Mouse (Mus musculus): ENCODE results near the gene Ifi27.
"Not testable (repeated sequence)": the region's sequence is repeated elsewhere in the genome, so short reads cannot be mapped to it uniquely, and the experiment has no call there.

The Ifi27 gene

GRCm38 (mm10) chr12:103453361-103453760, 19.4 kb downstream of the Ifi27 start:
- no peak for DNase-seq (ENCODE audit: low read depth, low spot score)

DNA sequence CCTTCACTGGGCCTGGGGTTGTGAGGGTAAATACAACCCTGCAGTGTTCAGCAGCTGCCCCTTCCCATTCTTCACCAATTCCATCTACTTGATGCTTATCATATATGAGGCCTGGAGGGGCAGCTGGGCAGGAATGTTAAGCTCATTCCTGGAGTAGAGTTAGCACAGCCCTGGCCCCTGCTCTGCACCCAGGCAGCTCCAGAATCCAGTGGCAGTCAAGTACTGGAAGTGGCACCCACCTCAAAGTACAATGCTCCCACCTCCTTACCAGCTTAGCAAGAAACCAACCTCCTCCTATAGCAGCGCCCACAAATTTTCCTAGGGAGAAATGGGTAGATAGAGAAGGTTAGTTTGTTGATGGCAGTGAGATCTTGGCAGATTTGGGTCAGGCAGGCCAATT, 22.7 kb downstream of the Ifi27 start:
- not testable (repeated sequence) for DNase-seq (ENCODE audit: low read depth, low spot score)

DNA sequence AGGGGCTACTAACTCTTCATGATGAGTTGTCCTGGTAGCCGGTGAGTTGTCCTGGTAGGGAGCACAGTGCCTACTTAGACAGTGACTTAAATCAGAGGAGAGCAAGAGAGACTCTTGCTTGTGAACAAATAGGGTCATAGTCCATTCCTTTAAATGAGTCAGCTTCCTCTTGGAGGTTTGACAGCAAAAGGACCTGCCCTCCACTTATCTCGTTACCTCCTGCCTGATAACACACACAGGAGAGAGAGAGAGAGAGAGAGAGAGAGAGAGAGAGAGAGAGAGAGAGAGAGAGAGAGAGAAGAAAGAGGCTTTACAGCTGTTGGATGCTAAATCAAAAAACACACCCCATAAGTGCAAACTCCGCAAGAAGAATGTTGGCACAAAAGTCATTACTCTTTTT, 23.1 kb downstream of the Ifi27 start, which contains the start of gene Ifi27l2b:
Gene Ifi27l2b (minus strand): TSS at position 84 of the 400 bp plus-strand sequence.
- no peak for DNase-seq (ENCODE audit: low read depth, low spot score)

- no peak for DNase-seq (ENCODE audit: low read depth, low spot score)
Observed at GRCm38 (mm10) chr12:103474481-103474880, 40.5 kb downstream of the Ifi27 start.

DNA sequence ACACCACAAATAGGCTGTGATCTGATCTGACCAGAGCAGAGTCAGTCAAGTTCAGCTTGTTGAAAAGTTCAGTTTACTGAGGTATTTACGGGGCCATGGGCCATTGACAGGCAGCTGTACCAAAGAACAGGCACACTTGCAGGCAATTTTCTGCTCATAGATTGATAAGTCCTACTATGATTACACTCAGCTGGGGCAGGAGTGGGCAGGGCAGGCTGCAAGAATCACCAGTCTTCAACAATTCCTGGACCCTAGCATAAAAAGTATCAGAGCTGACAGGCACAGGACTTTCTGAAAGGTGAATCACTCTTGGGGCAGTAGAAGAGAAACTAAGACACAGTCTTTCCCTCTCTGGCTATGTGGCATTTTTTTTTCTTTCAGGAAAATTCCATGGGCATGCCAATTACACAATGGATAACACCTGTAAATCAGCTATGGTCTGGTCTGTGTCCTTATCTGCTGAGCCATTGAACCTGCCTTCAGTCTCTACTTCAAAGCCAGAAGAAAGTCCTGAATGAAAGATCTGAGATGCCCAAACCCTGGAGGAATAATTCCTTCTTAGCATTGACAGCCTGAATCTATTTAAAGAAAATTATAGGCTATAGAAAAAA, 42.9 kb downstream of the Ifi27 start:
- DNase-seq (ENCODE audit: low read depth, low spot score): no peak

- no peak for DNase-seq (ENCODE audit: low read depth, low spot score)
Observed at GRCm38 (mm10) chr12:103477461-103478015, 43.5 kb downstream of the Ifi27 start.

DNA sequence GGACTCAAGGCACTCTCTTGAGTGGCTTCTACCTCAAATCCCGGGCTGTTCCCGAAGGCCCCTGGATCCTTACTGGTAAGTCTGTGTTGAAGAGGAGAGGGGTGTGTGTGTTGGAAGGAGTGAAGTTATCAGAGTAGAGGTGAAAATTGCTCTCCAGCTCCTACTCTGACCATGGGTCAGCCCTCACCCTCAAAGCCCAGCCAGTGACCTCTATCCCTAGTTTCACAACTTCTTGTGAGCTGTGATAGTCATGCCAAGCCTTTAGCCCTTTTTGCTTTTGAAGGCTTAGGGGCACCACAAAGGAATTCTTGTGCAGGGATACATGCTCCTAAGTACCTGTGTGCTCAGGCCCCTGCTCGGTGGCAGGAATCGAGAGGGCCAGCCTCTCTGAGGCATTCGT, 47.7 kb downstream of the Ifi27 start:
- no peak for DNase-seq (ENCODE audit: low read depth, low spot score)

- DNase-seq (ENCODE audit: low read depth, low spot score): no peak
Observed at GRCm38 (mm10) chr12:103482781-103483180, 48.8 kb downstream of the Ifi27 start.

DNA sequence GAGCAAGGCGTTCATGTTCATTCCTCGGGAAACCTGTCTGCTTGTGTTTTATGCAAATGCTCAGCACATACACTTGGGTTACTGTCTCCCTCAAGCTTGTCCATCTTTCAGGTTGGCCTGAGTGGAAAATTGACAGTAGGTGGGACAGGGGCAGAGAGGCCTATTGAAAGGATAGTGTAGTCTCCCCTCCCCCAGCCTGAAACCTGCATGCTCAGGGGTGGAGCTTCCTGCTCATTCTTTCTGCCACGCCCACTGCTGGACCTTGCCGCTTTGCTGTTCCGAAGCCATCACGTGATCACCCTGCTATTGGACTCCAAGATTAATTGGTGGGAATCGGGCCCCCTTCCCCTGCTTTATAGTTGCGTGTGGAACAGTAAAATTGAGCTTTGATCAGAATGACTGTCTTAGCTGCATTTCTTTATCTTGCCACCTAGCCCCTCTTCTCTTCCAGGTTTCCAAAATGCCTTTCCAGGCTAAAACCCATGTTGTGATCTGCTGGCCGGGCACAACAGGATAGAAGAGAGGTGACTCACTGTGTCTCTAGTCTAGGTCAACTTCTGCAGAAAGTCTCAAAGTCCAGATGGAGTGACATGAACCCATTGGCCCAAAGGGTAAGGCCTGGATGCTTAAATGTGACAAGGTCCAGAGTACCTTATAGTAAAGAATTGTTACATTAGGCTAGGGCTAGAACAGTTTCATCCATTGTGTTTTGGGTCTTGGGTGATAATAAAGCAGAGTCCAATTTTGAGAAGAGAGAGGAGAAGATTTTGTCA, 50.4 kb downstream of the Ifi27 start:
- not testable (repeated sequence) for DNase-seq (ENCODE audit: low read depth, low spot score)

DNA sequence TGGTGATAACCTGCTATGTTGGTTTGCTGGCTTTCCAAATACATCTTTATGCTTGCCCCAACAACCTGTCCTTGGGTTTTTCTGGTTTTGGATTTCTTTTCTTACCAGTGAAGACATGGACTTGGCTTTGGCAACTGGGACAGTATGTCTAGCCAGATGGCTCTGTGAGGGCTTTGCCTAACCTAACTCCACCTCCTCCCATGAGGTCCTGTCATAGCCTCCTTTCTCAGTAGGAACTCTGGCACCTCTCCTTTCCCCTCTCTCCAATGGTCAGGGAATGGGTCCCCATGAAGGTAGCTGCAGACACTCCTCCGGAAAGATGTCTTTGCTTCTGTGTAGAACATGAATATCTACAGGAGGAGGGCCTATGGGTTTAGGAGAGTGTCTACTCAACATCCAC, 52.7 kb downstream of the Ifi27 start:
- DNase-seq (ENCODE audit: low read depth, low spot score): peak; percentile 91

GRCm38 (mm10) chr12:103487276-103487675, 53.3 kb downstream of the Ifi27 start:
- DNase-seq (ENCODE audit: low read depth, low spot score): no peak

GRCm38 (mm10) chr12:103487750-103488149, 53.7 kb downstream of the Ifi27 start:
- DNase-seq (ENCODE audit: low read depth, low spot score): no peak
